Mouse (Mus musculus) liver, postnatal 0 days (tissue): Measurements from ENCODE around the gene Gm49337. TPM values are rescaled to one million over a fixed set of nuclear protein-coding genes. Genes with fewer than 3 reads are reported as not detected.
"Not testable (repeated sequence)": the region's sequence is repeated elsewhere in the genome, so short reads cannot be mapped to it uniquely, and the experiment has no call there.

Experiments
- ATAC-seq: fragments of 200-750 bp; cut with Nextera tagmentation; 2 replicates; pipeline ENCODE4 v1.8.0; 2017; ENCODE audit warnings: mild to moderate bottlenecking, moderate library complexity
- DNase-seq: peaks from one replicate; pipeline ENCODE4 v3.0.0-alpha.2; 2016
- H3K27ac ChIP-seq: fragments of 300-500 bp; sonication (generic); 2 replicates; pipeline ENCODE4 v1.5.1; 2014; ENCODE audit warnings: antibody characterized with exemption, moderate library complexity, mild to moderate bottlenecking, low read depth
- H3K27me3 ChIP-seq: fragments of 300-500 bp; sonication (generic); 2 replicates; pipeline ENCODE4 v1.6.1; 2014; ENCODE audit warnings: low read length, control low read depth, mixed read lengths; ENCODE audit not compliant: insufficient read depth
- H3K36me3 ChIP-seq: fragments of 300-500 bp; sonication (generic); replicated peaks from 2 replicates; pipeline ENCODE4 v1.6.1; 2014; ENCODE audit warnings: mild to moderate bottlenecking, control low read depth, low read length, moderate library complexity, mixed read lengths; ENCODE audit not compliant: insufficient read depth
- H3K4me1 ChIP-seq: fragments of 300-500 bp; sonication (generic); 2 replicates; pipeline ENCODE4 v1.6.1; 2014; ENCODE audit warnings: antibody characterized with exemption, mild to moderate bottlenecking, control low read depth; ENCODE audit not compliant: insufficient read depth
- H3K4me2 ChIP-seq: fragments of 300-500 bp; sonication (generic); 2 replicates; pipeline ENCODE4 v1.6.1; 2014; ENCODE audit warnings: low read depth, mild to moderate bottlenecking, low read length, moderate library complexity, mixed read lengths
- H3K4me3 ChIP-seq: fragments of 300-500 bp; sonication (generic); 2 replicates; pipeline ENCODE4 v1.5.1; 2014; ENCODE audit warnings: low read depth, low read length
- H3K9ac ChIP-seq: fragments of 300-500 bp; sonication (generic); replicated peaks from 2 replicates; pipeline ENCODE4 v1.6.1; 2014; ENCODE audit warnings: mild to moderate bottlenecking, moderate library complexity
- H3K9me3 ChIP-seq: fragments of 300-500 bp; sonication (generic); 2 replicates; pipeline ENCODE4 v1.6.1; 2016; ENCODE audit warnings: mild to moderate bottlenecking, control low read depth, low read length, mixed read lengths
- CTCF ChIP-seq: sonication (generic); IDR thresholded peaks from 2 replicates; pipeline ENCODE4 v1.5.1; 2016; ENCODE audit warnings: antibody characterized with exemption, low read depth
- EP300 ChIP-seq: IDR thresholded peaks from 2 replicates; pipeline ENCODE4 v1.6.1; 2016; ENCODE audit warnings: antibody characterized with exemption, low read depth, mild to moderate bottlenecking
- WGBS: fragments of 180-500 bp; shearing (Covaris S2); extraction: QIAGEN DNeasy Blood & Tissue Kit; methylation state at CpG from one replicate; pipeline ENCODE4 v1.1.7; 2014; ENCODE audit not compliant: insufficient replicate concordance; 5-methylcytosine and 5-hydroxymethylcytosine counted together
- polyA plus RNA-seq: library from polyadenylated mRNA; unstranded; fragments of >200 nt; fragmentation: Nextera tagmentation; extraction: Ambion mirVana; gene quantifications from 2 replicates; pipeline ENCODE4 v1.2.1, GENCODE M21; 2015

The Gm49337 gene
- polyA plus RNA-seq, 1 experiment from 2014 or later = not detected

GRCm38 (mm10) chr4:116215895-116216605, 42.9 kb downstream of the Gm49337 start:
- ATAC-seq = no peak
- 87% methylated on average over 2 of the region's 2 CpGs for WGBS
- H3K4me3 ChIP-seq = no peak overlapping the region

GRCm38 (mm10) chr4:116217046-116217445, 43.9 kb downstream of the Gm49337 start:
- H3K27ac ChIP-seq = no peak overlapping the region
- no peaks in the 10 kb centered on the region for H3K9me3 ChIP-seq
- H3K36me3 ChIP-seq = no peaks in the 10 kb centered on the region
- WGBS = 58% methylated on average over 2 of the region's 2 CpGs
- no peak overlapping the region for H3K4me3 ChIP-seq
- 0 out of 2 replicates have a peak, but pooled peaks cover 4% of the 10 kb centered on the region for H3K27me3 ChIP-seq
- H3K9ac ChIP-seq = no peak overlapping the region
- DNase-seq = no peak
- ATAC-seq = no peak
- peaks cover 3% of the 10 kb centered on the region; the same call in 1 of the 2 replicates for H3K4me1 ChIP-seq
- H3K4me2 ChIP-seq = no peak overlapping the region
- no peak for TF ChIP-seq EP300
- TF ChIP-seq CTCF = no peak

More at GRCm38 (mm10) chr4:116215895-116216605, 42.9 kb downstream of the Gm49337 start:
- no peak overlapping the region for H3K9ac ChIP-seq
- H3K4me2 ChIP-seq = no peak overlapping the region
- no peaks in the 10 kb centered on the region for H3K27me3 ChIP-seq
- peaks cover 3% of the 10 kb centered on the region; the same call in 1 of the 2 replicates for H3K4me1 ChIP-seq
- H3K27ac ChIP-seq = no peak overlapping the region
- no peak for DNase-seq
- H3K9me3 ChIP-seq = no peaks in the 10 kb centered on the region
- H3K36me3 ChIP-seq = no peaks in the 10 kb centered on the region
- TF ChIP-seq CTCF = no peak
- TF ChIP-seq EP300 = no peak

- not testable (repeated sequence) for H3K27ac ChIP-seq, H3K4me1 ChIP-seq, ATAC-seq, H3K9ac ChIP-seq, H3K36me3 ChIP-seq, H3K4me2 ChIP-seq, DNase-seq, H3K9me3 ChIP-seq, H3K4me3 ChIP-seq
- 61% methylated on average over 1 of the region's 1 CpGs for WGBS
- peaks cover 10% of the 10 kb centered on the region; the same call in 1 of the 2 replicates for H3K27me3 ChIP-seq
Measured at GRCm38 (mm10) chr4:116217661-116218060, 44.5 kb downstream of the Gm49337 start.

- no peak overlapping the region for H3K27ac ChIP-seq
- H3K9me3 ChIP-seq = no peaks in the 10 kb centered on the region
- H3K9ac ChIP-seq = no peak overlapping the region
- WGBS = 83% methylated on average over 1 of the region's 1 CpGs
- TF ChIP-seq CTCF (no peak), EP300 (no peak)
- H3K4me2 ChIP-seq = no peak overlapping the region
- H3K4me1 ChIP-seq = peaks cover 6% of the 10 kb centered on the region; the same call in 1 of the 2 replicates
- ATAC-seq = no peak
- peaks cover 16% of the 10 kb centered on the region; the same call in 1 of the 2 replicates for H3K27me3 ChIP-seq
- no peaks in the 10 kb centered on the region for H3K36me3 ChIP-seq
- no peak overlapping the region for H3K4me3 ChIP-seq
- DNase-seq = no peak
Measured at GRCm38 (mm10) chr4:116219056-116219455, 45.9 kb downstream of the Gm49337 start.

GRCm38 (mm10) chr4:116220071-116220650, 47.0 kb downstream of the Gm49337 start:
- H3K4me3 ChIP-seq = peak overlapping the region; percentile 73
- peak overlapping the region; percentile 89; the same call in 1 of the 2 replicates for H3K27ac ChIP-seq
- ATAC-seq (no peak), DNase-seq (no peak)
- H3K9me3 ChIP-seq = no peaks in the 10 kb centered on the region
- 32% methylated on average over 6 of the region's 6 CpGs for WGBS
- H3K4me1 ChIP-seq = peaks cover 6% of the 10 kb centered on the region; the same call in 1 of the 2 replicates
- no peaks in the 10 kb centered on the region for H3K36me3 ChIP-seq
- H3K4me2 ChIP-seq = peak overlapping the region; percentile 96
- H3K9ac ChIP-seq = peak overlapping the region; percentile 77
- peaks cover 16% of the 10 kb centered on the region; the same call in 1 of the 2 replicates for H3K27me3 ChIP-seq
- no peak for TF ChIP-seq EP300
- no peak for TF ChIP-seq CTCF

- peak overlapping the region; percentile 73 for H3K4me3 ChIP-seq
- TF ChIP-seq CTCF (no peak), EP300 (no peak)
- peak overlapping the region; percentile 89 for H3K27ac ChIP-seq
- H3K36me3 ChIP-seq = no peaks in the 10 kb centered on the region
- 0% methylated on average over 19 of the region's 26 CpGs for WGBS
- H3K4me1 ChIP-seq = peaks cover 6% of the 10 kb centered on the region; the same call in 1 of the 2 replicates
- peaks cover 16% of the 10 kb centered on the region; the same call in 1 of the 2 replicates for H3K27me3 ChIP-seq
- peak; percentile 63 for ATAC-seq
- DNase-seq = no peak
- H3K9me3 ChIP-seq = no peaks in the 10 kb centered on the region
- peak overlapping the region; percentile 96 for H3K4me2 ChIP-seq
- peak overlapping the region; percentile 77 for H3K9ac ChIP-seq
Measured at GRCm38 (mm10) chr4:116220780-116221139, 47.6 kb downstream of the Gm49337 start.
